Mouse (Mus musculus): Measurements from ENCODE around the gene Entpd8.

DNA sequence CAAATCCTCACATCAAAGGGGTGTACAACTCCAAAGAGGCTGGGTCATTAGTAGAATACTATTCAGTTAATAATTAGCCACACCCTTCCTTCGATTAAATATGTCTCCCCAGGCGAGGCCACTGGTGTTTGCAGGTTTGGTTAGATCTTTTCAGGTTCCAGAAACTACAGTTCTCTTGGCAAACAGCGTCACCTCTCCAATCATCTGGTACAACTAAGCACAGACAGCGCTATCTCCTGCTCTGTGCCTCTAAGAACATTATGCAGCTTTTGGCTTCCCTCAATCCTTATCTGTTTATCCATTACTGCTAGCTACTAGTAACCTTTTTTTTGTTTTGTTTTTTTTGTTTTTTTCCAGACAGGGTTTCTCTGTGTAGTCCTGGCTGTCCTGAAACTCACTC is 10.6 kb upstream of the Entpd8 start:
- TF ChIP-seq CHD2 (IDR thresholded peaks at IDR 0.05; ENCODE audit: low read depth, low read length) (no peak), ZC3H11A (IDR thresholded peaks at IDR 0.05; ENCODE audit: borderline replicate concordance, low read depth, low read length) (no peak)

All from ES-E14 (cell line).